Mouse (Mus musculus): ENCODE data around the gene Cat.

- TF ChIP-seq POLR2A (IDR thresholded peaks at IDR 0.05; ENCODE audit: insufficient read depth, low read length) (no peak), CTCF (IDR thresholded peaks at IDR 0.05; ENCODE audit: low read depth, low read length) (no peak), EP300 (IDR thresholded peaks at IDR 0.05; ENCODE audit: insufficient read depth, low read depth, low read length) (peak; percentile 65; the same call in 1 of the 2 replicates)
Observed at GRCm38 (mm10) chr2:103480240-103480639, 4.7 kb downstream of the Cat start.

Data from ES-Bruce4 (cell line).